Mouse (Mus musculus) left cerebral cortex, postnatal 14 days (tissue): ENCODE measurements at regions not wholly inside any gene's neighbourhood (a gene's known extent, or its start where the extent isn't known, plus 50 kb on each side); places are given as distances from the start of the nearest gene placed in this dataset.

Source experiments
- DNase-seq, 2 experiments: peaks; one replicate each; pipeline ENCODE4 v3.0.0; 2021 to 2022; ENCODE audit warnings: low spot score in 2 of 2, mixed read lengths in 1 of 2
- intact Hi-C: fragments of 180-260 bp; cut with DNase I; formaldehyde crosslinking; loops from one replicate; pipeline ENCODE4 v1.15.1; 2025

DNA sequence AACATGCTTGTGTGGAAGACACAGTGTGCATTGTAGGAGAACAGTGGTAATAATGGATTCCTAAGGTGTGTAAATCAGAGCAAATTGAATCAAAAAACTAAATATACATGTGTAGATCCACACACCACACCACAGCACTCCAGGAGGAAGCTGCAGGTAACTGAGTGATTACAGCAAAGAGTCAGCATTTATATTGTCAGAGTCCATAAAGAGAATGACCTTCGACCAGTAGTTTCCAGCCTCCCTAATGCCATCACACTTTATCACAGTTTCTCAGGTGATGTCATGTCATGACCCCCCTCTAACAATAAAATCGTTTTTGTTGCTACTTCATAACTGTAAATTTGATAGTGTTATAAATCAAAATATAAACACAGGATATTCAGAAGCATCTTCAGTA, 2984.6 kb upstream of the 5930422O12Rik start:
- no peak for DNase-seq
- intact Hi-C loops, result no loop called here

DNA sequence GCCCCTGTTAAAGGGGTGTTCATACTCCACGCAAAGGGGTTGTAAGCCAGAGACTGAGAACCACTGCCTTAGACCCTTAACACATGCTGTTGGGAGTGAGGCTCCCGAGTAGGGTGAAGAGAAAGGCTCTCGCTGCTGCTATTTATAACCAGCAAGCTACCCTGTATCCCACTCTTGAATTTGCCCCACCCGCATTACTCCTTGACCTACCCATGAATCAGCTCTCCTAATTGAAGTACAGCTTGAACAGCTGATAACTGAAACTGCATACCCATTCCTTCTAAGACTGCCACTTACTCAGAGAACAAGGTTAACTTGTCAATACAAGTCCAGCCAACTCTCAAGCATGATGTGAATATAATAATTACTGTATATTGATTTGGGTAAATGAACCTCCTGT, 2984.2 kb upstream of the 5930422O12Rik start:
- DNase-seq, result no peak
- intact Hi-C loops, result no loop called here

DNA sequence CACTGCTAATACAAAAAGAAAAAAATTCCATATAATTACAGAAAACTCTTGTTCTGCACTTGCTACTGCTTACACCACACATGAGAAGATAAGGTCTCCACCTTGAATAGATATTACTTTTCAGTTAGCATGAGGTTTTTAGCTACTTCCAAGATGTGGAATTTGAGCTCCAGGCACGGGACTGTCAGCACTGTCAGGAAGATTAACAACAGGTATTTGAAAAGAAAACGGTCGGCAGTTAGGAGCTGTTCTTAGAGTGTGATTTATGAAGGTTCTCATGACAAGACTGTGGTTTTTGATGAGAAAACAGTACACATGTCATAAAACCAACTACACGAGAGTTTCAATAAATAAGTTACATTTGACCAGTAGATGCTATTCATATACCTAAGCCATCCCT, 2970.4 kb upstream of the 5930422O12Rik start:
- DNase-seq, result no peak
- intact Hi-C loops, result no loop called here

DNA sequence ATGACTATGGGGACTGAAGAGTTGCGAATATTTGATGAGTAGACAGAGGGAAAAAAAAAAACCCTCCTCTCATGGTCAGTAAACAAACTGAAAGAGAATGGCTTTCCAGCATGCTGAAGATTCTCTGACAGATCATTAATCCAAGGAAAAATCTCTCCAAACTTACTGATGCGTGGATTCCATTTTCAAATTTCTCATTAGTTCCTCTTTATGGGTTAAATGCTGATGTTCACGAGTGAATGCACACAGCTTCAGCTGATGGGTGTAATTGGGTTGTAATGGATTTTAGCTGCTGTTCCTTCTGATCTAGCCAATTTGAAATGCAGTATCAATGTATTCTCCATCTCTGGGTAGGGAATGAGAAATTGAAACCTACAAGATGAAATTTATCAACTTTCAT, 2945.6 kb upstream of the 5930422O12Rik start:
- DNase-seq, result no peak
- intact Hi-C loops, result no loop called here

DNA sequence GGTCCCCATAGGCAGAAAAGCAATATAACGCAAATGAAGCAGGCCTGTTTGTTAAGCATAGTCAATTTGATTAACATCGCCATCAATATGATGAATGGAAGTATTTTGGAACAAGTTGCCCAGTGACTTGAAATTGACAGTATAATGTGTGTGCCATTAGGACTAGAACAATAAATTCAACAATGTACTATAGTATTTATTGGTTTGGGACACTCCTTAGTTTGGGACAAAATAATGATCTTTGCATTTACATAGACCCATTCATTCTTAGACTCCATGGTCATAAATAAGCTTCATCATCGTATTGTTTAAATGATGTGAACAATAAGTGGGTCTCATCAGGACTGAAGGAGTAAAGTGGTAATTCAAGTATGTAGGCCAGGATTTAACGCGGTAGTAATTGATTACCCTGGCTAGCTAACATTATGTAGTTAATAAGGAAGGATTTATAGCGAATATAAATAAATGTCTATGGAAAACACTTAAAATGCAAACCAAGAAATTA, 2933.6 kb upstream of the 5930422O12Rik start:
- intact Hi-C loops, result no loop called here
- no peak for DNase-seq

DNA sequence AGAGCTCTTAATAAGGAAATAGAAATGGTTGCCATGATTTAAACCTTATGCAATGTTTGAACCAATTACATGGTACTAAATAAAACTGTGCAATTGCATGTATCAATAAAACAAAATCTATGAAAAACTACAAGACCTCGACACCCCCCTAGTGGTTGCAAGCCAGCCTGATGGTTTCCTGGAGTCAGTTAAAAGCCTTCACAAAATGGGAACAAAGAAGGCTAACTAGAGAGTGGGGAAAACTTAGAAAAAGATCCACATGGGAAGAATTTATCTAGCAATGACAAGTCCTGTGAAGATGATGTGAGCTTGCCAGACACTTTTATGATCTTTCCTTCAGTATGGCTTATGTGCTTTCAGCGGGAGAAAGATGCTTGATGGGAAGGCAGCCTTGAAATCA, 2926.3 kb upstream of the 5930422O12Rik start:
- intact Hi-C loops, result no loop called here
- no peak for DNase-seq

DNA sequence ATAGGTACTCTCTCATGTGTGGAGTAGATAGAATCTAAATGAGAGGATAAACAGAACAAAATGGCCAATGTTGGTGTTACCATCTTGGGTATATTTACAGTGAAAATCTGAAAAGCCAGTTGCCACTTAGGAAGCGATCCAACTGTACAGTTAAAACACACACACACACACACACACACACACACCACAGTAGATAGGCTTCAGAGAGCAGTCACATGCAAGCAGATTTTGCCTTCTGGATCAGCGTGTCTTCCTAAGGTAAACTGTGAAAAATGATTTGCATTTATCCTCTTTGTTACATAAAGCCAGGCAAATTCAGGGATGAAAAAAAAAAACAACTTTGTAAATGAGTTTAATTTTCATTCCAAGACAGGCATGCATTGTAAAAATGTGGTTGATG, 2917.2 kb upstream of the 5930422O12Rik start:
- peak; percentile 5 to 31 for DNase-seq
- intact Hi-C loops, result no loop called here

DNA sequence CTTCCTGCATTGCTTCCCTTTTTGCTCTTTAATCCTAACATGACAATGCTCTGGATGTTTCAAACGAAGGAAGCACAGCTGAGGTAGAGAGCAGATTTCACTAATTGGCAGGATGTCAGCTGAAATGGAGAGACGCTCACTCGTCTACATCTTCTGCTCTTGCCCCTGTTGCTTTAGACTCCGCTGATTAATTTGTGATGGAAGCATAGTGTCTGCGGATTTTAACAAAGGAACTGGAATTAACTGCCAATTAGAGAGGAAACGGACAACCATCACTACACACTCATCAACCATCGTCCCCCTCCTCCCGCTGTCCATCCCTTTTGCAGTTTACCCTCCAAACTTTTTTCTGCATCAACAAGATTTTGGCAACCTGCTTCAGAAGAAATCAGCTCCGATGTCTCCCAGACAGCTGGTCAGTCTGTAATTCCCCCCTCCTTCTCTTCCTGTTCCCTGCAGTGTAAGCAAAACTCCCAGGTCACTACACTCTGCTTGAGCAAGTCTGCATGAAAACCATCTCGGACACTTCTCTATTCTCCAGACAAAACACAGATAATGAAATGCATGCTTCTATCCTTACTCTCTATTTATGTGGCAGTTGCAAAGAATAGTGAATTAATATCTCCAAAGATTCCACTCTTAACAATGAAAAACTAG, 2905.6 kb upstream of the 5930422O12Rik start:
- intact Hi-C loops, result no loop called here
- no peak for DNase-seq

DNA sequence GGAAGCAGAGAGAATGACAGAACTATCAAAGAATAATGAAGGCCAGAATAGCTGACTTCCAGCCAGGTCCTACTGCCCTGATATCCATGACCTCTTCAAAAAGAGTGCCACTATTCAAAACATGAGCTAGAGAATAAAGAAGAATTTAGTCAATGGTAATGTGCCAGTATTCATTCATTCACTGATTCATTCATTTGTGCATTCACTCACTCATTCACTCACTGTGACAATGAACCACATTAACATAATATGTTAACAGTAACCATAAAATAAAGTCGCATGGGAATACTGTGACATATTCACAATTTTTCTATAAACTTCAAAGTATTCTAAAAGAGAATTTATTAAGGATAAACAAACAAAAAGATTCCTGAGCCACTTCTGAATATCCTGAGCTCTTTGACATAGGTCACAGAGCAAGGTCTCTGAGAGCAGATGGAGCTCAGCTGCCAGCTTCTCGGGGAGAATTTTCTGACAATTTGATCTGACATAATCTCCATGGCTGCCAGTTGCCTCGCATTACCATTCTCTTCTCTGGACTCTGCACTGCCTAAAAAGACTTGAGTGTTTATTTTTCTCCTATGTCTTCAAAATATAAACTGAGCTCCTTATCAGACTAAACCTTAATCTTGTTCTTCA, 2895.5 kb upstream of the 5930422O12Rik start:
- DNase-seq, result no peak
- intact Hi-C loops, result no loop called here

DNA sequence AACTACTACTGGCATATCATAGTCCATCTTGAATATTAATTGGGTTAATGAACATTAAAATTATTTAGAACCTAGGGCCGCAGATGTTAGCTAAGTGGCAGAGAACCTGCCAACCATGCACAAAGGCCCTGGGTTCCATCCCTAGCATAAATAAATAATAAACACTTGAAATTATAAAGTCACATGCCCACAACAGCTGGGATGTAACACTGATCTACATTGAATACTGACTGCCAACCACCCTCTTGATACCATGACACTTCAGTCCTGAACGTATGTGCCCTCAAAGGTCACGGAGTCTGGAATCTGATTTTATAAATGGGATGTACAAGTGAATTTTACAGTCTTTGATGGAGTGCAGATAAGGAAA, 2895.0 kb upstream of the 5930422O12Rik start:
- no peak for DNase-seq
- intact Hi-C loops, result no loop called here

DNA sequence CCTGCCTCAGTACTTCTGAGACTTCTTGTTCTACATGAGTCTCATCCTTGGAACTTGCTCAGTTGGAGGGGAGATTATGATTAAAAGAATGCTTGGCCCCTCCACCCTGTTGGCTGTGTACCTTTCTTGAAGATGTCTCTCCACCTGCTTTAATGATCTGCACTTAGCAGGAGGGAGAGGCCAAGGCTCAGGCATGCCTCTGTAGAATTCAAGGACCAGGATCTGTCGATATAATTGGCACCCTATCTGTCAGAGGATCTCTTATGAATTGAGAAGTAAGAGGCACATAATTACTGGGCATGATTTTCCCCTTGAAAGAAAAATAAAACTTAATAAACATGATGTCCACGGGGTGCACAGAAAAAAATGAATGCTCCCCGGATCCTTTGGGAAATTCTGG, 2893.1 kb upstream of the 5930422O12Rik start:
- DNase-seq, result no peak
- intact Hi-C loops, result no loop called here

DNA sequence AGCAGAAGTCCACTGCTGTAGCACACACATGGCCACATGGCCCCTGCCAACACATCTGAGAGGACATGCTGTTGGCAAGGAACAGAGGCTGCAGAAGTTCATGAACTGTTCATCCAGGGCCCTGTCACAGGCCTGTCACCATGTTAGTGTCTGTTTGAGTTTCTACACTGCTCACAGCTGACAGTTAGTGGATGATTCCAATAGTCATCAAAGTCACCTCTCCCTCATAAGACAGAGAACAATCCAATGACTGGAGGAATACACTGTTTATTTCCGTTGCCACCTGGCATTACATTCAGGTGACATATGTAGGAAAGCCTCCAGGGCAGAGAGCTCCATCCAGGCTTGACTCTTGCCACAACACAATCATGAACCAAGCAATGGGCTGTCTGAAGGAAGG, 2886.3 kb upstream of the 5930422O12Rik start:
- DNase-seq, result no peak
- intact Hi-C loops, result no loop called here

DNA sequence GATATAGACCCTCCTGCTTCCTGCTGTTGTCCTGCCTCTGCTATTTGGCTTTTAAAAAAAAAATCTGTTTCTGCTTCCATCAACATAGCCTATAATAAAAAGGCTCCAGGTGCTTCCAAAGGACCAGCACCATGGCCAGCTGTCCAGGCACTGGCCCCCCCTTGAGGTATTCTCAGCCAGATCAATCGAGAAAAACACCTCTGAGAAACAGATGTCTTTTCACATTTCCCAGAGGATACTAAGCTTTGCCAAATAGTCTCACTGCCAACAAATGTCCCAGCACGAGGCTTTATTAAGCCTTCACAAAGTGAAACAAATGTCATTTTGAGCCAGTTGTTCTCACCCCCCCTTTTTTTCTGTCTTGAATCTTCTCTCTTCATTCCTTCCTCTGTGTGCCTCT, 2880.7 kb upstream of the 5930422O12Rik start:
- intact Hi-C loops, result no loop called here
- DNase-seq, result peak in 1 of 2 experiments; percentile 3

DNA sequence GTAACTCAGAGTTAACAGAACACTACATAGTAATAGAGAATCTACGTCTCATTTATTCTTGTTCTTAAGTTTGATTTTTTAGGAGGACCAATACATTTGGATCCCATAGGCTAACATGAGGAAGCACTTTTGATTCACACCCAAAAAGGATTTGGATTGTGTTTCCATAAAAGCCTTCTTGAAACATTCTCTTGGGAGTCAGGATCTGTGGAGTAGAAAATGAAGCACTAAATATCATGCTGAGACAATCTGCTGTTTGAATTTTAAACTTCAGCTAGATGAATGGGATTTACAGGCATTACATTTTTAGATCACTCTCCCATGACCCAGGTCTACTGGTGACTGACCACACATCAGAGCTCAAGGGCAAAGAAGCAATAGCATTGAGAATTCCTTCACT, 2877.5 kb upstream of the 5930422O12Rik start:
- intact Hi-C loops, result no loop called here

DNA sequence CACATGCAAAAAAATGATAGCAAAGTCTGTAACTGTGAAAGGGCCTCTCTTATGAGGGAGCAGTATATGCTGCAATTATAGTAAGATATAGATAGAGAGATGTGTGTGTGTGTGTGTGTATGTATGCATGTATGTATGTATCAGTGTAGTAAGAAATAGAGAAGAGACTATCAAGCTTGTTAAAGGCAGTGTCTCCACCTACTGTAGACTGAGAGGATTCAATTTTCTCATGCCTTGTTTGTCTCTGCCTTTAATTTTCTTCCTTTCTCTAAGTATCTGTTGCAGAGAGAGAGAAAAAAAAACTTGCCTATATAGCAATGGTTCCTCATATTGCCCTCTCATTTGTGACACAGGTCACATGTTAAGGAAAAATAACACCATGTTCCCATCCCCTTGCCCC, 2871.1 kb upstream of the 5930422O12Rik start:
- DNase-seq, result no peak
- intact Hi-C loops, result no loop called here

More for the DNA sequence above, 2877.5 kb upstream of the 5930422O12Rik start:
- no peak for DNase-seq

DNA sequence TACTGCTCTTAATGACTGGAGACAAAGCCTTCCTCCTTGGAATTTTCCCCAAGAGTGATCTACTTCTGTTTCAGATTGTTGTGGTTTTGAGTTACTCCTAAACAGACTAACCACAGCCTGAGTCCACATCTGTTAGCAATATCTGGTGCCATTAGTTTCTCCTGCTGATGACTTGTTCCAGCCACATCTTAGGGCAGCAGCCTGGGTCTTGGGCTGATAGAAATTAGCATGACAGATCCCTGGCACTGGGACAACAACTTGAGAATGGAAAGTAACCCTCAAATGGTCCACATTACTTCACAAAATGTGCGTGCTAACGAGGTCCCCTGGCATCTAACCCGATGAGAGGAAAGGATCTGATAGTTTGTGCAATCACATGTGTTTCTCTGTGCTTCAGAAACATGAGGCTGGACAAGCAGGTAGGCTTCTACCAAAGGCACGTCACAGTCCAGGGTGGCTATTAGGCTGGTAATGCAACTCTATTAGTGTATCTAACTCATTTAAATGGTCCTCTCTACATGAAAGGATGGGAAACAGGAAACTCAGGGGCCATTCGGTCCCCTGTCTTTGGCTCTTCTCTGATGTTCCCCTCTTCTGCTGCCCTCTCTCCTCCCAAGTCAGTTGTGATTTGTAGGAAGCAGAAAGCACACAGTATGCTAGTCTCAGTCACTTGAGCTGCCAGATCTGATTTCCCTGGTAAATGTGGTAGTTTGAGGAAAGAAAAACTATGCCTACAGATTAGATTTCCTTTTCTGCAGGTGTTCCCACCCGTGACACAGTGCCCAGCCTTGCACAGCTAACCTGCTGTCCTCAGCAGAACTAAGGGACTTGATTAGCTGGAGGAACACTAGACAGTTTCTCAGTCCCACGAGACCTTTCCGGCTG, 2866.9 kb upstream of the 5930422O12Rik start:
- intact Hi-C loops, result no loop called here
- no peak for DNase-seq

DNA sequence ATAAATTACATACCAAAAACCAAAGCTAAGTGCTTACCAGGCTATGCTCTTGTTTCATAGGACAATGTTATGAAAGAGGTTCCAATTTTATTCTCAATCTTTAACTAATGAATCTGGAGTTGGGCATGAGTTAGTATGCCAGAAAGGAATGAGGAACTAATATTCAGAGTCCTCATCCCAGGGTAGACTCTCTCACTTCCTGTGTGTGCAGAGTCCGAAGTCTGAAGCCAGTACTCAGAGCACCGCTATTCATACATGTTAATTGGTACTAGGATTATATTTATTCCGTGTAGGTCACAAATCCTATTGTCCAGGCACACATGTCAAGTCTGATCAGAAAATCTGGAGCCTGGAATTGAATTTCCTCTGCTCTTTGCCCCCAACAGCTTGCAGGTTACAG, 2858.7 kb upstream of the 5930422O12Rik start:
- no peak for DNase-seq
- intact Hi-C loops, result no loop called here

DNA sequence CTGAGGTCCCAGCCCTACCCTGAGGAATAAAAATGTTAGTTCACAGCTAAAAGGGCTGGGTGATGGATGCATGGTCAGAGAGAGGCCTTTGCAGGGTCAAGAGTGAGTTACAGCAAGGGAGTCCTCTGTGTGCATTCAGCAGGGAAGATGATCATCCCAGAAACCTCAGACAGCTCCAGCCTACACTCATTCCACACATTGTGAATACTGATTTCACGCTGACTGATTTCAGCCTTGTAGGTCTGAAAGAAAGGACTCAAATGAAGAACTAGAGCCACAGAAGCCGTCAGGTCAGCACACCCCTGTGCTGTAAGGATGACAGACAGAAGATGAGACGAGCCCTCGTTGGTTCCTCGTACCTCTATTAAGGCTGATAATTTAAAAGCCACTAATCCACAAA, 2858.0 kb upstream of the 5930422O12Rik start:
- DNase-seq, result no peak
- intact Hi-C loops, result no loop called here

DNA sequence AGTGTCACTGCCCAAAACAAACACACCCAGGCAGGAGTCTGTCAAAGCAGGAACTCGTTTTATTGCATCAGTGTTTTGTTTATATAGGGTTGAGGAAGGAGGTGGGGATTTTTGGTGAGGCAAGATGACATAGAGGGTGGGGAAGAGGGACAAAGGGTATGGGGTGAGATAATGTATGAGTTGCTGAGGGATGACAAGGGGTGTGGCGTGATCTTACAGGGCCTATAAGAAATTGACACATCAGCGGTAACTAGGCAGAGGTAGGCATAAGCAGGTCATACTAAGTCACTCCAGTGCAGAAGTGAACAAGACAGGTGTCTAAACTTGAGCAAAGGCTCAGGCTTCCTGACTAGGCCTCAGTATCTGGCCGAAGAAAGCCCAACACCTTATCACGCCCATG, 2841.0 kb upstream of the 5930422O12Rik start:
- DNase-seq, result no peak
- intact Hi-C loops, result no loop called here

DNA sequence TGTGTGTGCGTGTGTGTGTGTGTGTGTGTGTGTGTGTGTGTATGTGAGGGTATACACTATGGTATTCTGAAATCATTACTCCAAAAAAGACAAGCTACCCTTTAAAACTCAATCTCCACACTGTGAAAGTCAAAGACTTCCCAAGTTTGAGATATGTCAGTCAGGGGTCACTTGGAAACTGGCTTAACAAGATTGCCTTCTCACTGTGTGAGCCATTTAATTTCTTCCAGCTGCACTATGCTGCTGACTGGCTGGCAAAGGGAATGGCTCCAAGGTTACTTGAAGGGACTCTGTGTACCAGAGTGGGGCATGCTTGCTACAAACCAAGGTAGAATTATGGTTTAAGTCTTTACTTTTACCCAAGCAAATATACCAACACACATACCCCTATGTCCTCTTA, 2826.1 kb upstream of the 5930422O12Rik start:
- intact Hi-C loops, result no loop called here
- DNase-seq, result no peak

DNA sequence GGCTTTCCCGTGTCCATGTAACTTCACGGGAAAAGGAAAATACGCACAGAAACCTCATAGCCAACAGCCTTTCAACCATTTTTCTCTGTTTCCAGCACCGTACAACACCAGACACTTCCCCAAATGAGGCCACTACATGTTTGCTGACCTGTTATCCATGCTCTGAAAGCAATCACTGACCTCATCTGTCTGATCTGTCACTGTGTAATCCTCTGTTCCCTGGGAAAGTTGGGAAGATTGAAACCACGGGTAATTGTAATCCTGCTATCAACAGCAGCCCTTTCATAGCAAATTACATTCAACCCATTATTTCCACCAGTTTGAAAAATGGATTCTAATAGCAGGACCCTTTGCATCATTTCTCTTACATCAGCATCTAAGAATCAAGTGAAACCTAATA, 2798.2 kb upstream of the 5930422O12Rik start:
- no peak for DNase-seq
- intact Hi-C loops, result no loop called here
